In genomic region chrX:156155776-156156175, GRCm38 (mm10) we compare ENCODE assay signal across 23 mouse cellular contexts.
DNase-seq lines count a peak whose midpoint lies in the region; ATAC-seq lines count a peak whose summit lies in the region.
"Had no signal": no experiment of that assay in that cellular context is flagged by ENCODE, and none has a peak within 500 bp of the region (broad histone marks: within the 10 kb centered on the region; RNA-seq: fewer than 3 reads in every experiment).

No protein-coding gene starts in this region.

- DNase-seq in 3T3-L1 (ENCODE audit: low read depth, low spot score) (peak; percentile 58), 416B (ENCODE audit: low read depth) (peak; percentile 8), NIH3T3 (ENCODE audit: low read depth) (peak; percentile 51), MN1 (ENCODE audit: low spot score) (no peak)
- no peak for DNase-seq in frontal cortex, postnatal 10 days (ENCODE audit: low spot score in 2 of 2)
- DNase-seq: adrenal gland, adult 2 months; adrenal gland, adult 8-10 months; adrenal gland, postnatal 10 days; adrenal gland, postnatal 14 days; adrenal gland, postnatal 25 days; adrenal gland, postnatal 36 days; B cell, adult 2 months; cerebellum, adult 11 months; cerebellum, adult 11-12 months; cerebellum, adult 18-20 months; cerebellum, adult 2 months; cerebellum, adult 8-10 months; cerebellum, adult 9-10 months; cerebellum, adult 9-11 months had no signal

- no peak for ATAC-seq in granulocyte monocyte progenitor cell, adult 5-6 weeks (replicated peaks; ENCODE audit: poor library complexity, severe bottlenecking)
- ATAC-seq: activated CD4-positive, CD25-positive, alpha-beta regulatory T cell, adult 4 months; CD4-positive, CD25-positive, alpha-beta regulatory T cell, adult 4 months; Patski had no signal

Comparison
In these comparisons a context has a peak if more than half of its experiments do, and no peak if none do; other contexts are left out.
1. DNase-seq: peak in 3T3-L1 (single experiment), 416B (single experiment) and NIH3T3 (single experiment); none in MN1 (single experiment) and frontal cortex, postnatal 10 days (0 of 2).